Mouse (Mus musculus): ENCODE measurements around the gene Hgd. TPM values are rescaled to one million over a fixed set of nuclear protein-coding genes. Genes with fewer than 3 reads are reported as not detected.

The Hgd gene
- polyA plus RNA-seq, 1 experiment from 2014 or later = not detected

Other genes with a start within 250 kb of the Hgd start
- 15.4 and 19.2 TPM in 2 replicates for gene Stxbp5l, start 195.2 kb upstream of the Hgd start, polyA plus RNA-seq (2015; fragmentation: Nextera tagmentation; extraction: Ambion mirVana)
- gene Gtf2e1, start 40.4 kb upstream of the Hgd start, polyA plus RNA-seq (2015; fragmentation: Nextera tagmentation; extraction: Ambion mirVana) = 28.4 and 31.7 TPM in 2 replicates
- 17.3 and 17.5 TPM in 2 replicates for gene Rabl3, start 40.3 kb upstream of the Hgd start, polyA plus RNA-seq (2015; fragmentation: Nextera tagmentation; extraction: Ambion mirVana)
- 48.5 and 64.7 TPM in 2 replicates for gene Ndufb4, start 74.3 kb downstream of the Hgd start, polyA plus RNA-seq (2015; fragmentation: Nextera tagmentation; extraction: Ambion mirVana)
- 81.2 and 110 TPM in 2 replicates for gene Fstl1, start 196.7 kb downstream of the Hgd start, polyA plus RNA-seq (2015; fragmentation: Nextera tagmentation; extraction: Ambion mirVana)

All from hindbrain, embryonic 16.5 days (tissue).